Mouse (Mus musculus) intestine, embryonic 15.5 days (tissue): ENCODE results near the gene Abcc10. TPM values are rescaled to one million over a fixed set of nuclear protein-coding genes. Genes with fewer than 3 reads are reported as not detected.

Experiments used
- polyA plus RNA-seq: library from polyadenylated mRNA; unstranded; fragments of >200 nt; fragmentation: Nextera tagmentation; extraction: Ambion mirVana; gene quantifications from 2 replicates; pipeline ENCODE4 v1.2.1, GENCODE M21; 2015

The Abcc10 gene
- polyA plus RNA-seq, 1 experiment from 2014 or later: 6.3 TPM

Other genes with a start within 250 kb of the Abcc10 start
- 153 and 158 TPM in 2 replicates for gene Mrps18a, start 217.4 kb downstream of the Abcc10 start, polyA plus RNA-seq
- gene Rsph9, start 184.1 kb downstream of the Abcc10 start, polyA plus RNA-seq: 8.1 and 8.6 TPM in 2 replicates
- 33.8 and 36.3 TPM in 2 replicates for gene Mad2l1bp, start 174.8 kb downstream of the Abcc10 start, polyA plus RNA-seq
- gene Gtpbp2, start 167.3 kb downstream of the Abcc10 start, polyA plus RNA-seq: 25.1 and 32.4 TPM in 2 replicates
- 13.4 and 14.8 TPM in 2 replicates for gene Polh, start 125.7 kb downstream of the Abcc10 start, polyA plus RNA-seq
- 31.6 and 31.9 TPM in 2 replicates for gene Xpo5, start 125.6 kb downstream of the Abcc10 start, polyA plus RNA-seq
- 75.3 and 75.8 TPM in 2 replicates for gene Polr1c, start 80.3 kb downstream of the Abcc10 start, polyA plus RNA-seq
- gene Yipf3, start 80.3 kb downstream of the Abcc10 start, polyA plus RNA-seq: 86.8 and 111 TPM in 2 replicates
- 0.46 and 0.69 TPM in 2 replicates for gene Lrrc73, start 74.8 kb downstream of the Abcc10 start, polyA plus RNA-seq
- gene Tjap1, start 45.3 kb downstream of the Abcc10 start, polyA plus RNA-seq: 28.6 and 29.6 TPM in 2 replicates
- gene Dlk2, start 30.9 kb downstream of the Abcc10 start, polyA plus RNA-seq: 0.64 and 0.77 TPM in 2 replicates
- gene Zfp318, start 55.4 kb upstream of the Abcc10 start, polyA plus RNA-seq: 6.6 and 7.1 TPM in 2 replicates
- gene Crip3, start 100.6 kb upstream of the Abcc10 start, polyA plus RNA-seq: 0.92 TPM in 1 of 2 replicates, not detected in the other
- not detected in 2 replicates for gene Slc22a7, start 110.1 kb upstream of the Abcc10 start, polyA plus RNA-seq
- 0.24 and 0.26 TPM in 2 replicates for gene Ttbk1, start 159.3 kb upstream of the Abcc10 start, polyA plus RNA-seq
- gene Dnph1, start 168.4 kb upstream of the Abcc10 start, polyA plus RNA-seq: 48.7 and 48.9 TPM in 2 replicates
- gene Cul9, start 218.0 kb upstream of the Abcc10 start, polyA plus RNA-seq: 2.8 and 3.4 TPM in 2 replicates
- gene Srf, start 227.8 kb upstream of the Abcc10 start, polyA plus RNA-seq: 7.6 and 8.9 TPM in 2 replicates